Mouse (Mus musculus) thymus, postnatal 36 days (tissue): Measurements from ENCODE around the gene Cyp3a59.
"Not testable (repeated sequence)": the region's sequence is repeated elsewhere in the genome, so short reads cannot be mapped to it uniquely, and the experiment has no call there.

Experiments used
- DNase-seq, 2 experiments: peaks; one replicate each; pipeline ENCODE4 v3.0.0; 2022; ENCODE audit warnings: mixed read lengths in 2 of 2

The Cyp3a59 gene

DNA sequence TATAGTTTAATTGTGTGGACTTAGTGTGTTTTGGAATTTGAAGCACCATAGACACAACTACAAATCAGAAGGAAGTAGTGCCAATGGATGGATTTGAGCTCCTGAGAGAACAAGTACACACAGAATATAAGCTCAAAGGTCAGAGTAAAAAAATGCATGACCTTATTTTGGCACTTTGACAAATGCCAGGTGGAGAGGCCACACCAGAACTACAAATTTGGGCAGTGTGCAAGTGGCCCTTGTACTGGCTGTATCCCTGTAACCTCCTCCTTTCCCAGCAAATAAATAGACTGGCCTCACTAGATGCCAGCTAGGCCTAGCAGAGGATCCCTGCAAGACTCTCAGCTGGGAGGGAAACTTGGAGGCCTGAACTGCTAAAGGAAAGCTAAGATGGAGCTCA, at the start of gene Cyp3a59:
Gene Cyp3a59, plus strand, starts transcription at position 313 of the 400 bp plus-strand sequence.
- DNase-seq: not testable (repeated sequence)

DNA sequence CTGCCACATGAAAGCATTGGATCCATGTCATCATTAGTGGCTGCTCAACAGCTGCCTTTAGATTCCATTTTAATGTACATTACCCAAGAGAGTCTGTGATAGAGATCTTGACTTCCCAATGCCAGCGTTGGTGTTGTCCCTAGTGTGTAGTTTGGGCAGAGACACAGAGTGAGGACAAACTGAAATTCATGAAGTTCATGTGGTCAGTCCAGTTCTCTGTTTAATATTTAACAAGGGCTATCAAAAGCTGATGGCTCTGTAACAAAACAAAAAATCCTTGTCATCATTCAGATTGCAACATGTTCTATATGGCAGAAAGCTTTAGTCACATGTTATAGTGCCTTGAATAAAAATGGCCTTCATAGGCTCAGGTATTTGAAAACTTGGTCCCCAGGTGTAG, 9.0 kb upstream of the Cyp3a59 start:
- DNase-seq: no peak

DNA sequence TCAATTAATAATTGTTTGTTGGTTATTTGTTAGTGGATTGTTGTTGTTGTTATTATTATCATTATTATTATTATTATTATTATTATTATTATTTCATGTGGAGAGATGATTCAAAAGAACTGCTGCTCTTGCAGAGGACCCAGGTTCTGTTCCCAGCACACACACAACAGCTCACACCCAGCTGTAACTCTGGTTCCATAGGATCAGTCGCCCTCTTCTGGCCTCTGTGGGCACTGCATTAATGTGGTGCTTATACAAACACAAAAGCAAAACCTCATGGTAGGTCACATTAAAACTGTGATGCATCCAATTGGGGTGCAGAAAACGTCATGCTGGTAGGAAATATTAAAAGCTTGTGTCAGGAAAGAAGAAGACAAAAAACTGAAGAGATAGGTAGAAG, 68.8 kb downstream of the Cyp3a59 start:
- peak in 1 of 2 experiments; percentile 13 for DNase-seq

DNA sequence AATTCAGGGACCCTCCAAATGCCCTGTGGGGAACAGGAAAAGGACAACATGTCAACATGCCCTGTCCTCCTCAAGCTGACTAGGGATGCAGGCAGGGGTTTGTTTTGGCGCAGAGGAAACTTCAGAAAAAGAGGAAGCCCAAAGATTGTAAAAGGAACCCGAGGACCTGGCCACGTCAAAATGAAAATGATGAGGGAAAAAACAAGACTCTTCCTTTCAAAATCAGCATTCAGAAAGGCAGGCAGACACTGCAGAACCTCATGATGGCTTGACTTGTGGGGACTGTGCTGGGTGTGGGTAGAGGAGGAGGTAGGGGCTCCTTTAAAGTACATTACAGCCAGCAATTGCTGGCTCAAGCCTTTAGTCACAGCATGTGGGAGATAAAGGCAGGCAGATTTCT, 71.4 kb downstream of the Cyp3a59 start:
- DNase-seq: no peak

DNA sequence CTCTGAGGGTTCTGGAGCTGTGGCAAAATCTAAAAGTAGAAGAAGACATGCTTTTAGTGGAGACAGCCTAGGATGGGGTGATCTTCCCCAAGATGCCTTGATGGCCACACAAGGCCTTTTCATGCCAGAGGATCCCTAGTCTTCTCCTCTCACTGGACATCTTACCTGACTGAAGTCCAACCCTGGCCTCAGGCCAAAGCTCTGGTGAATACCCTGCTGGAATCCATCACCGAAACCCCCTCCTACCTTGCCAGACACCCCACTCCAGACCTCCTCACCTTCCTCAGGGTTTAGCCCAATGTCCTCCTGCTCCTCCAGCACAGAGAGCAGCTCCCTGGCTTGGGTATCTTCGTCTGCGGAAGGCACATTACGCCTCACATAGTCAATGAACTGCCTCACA, 79.3 kb downstream of the Cyp3a59 start:
- DNase-seq: not testable (repeated sequence)

DNA sequence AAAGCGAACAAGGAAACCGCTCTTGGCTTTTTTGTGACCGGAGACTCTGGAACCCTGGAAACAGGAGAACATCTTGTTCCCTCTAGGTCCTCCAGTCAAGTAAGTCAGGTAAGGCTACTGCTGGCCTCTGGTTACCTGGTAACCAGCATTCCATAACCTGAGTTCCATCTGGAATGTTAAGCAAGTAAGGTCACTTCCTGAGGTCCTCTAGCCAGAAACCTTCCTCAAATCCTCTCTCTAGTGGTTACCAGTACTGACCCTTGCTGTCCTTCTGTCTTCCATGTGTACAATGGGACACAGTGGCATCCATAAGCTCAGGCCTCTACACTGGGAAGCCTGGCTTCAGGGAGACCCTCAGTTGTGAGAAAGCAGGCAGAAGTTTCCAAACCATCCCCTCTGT, 81.4 kb downstream of the Cyp3a59 start, which contains the start of gene Gm5565:
Gene Gm5565, minus strand, starts transcription at position 101 of the 400 bp plus-strand sequence.
- DNase-seq: not testable (repeated sequence)
